Mouse (Mus musculus): Measurements from ENCODE around the gene Agk. TPM values are rescaled to one million over a fixed set of nuclear protein-coding genes. Genes with fewer than 3 reads are reported as not detected.

Agk gene
- polyA plus RNA-seq, 1 experiment, result 10.3 TPM

DNA sequence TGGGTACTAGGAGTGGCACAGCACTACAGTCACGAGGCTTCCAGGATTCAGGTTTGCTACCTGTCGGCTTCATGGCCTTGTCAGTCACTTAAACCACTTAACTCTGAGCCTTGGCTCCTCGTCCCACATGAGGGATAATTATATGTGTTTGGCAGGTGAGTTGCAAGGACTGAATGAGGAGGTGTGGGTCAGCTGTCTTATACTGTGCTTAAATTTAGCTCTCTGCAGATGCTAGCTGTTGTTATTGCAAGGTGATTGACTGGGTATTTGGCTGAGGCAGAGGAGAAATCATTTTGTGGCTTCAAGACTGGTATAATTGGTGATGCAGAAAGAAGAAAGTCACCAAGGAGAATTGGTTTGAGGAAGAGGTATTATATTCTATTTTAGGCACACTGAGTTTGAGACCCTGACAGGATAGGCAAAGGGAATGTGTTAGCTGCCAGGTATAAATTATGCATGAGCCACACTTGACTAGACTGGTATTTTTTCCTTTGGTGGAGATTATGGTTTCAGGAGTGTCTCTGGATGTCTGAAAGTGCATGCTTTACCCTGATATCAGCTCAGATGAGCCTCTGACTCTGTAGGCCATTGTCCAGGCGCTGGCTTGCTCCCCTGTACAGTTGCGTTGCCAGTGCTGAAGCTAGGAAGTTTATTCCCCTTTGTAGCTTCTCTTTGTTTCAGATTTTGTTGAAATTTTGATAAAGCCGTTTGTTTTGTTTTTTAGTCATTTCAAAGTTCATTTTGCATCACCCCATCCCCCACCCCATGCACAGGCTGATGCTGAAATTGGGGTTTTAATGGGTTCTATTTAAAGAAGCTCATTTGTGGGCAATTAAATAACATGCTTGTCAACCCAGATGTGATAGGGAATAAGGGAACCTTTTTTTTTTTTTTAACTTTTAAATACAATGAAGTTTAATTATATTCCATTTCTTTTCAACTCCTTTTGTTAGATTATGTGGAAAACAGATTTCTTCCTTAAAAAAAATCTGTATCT is 12.1 kb downstream of the Agk start:
- H3K36me3 ChIP-seq (ENCODE audit: control insufficient read depth, insufficient read depth, low read length), result peaks cover 1% of the 10 kb centered on the region; the same call in 1 of the 2 replicates
- no peak overlapping the region for H3K27ac ChIP-seq (ENCODE audit: control insufficient read depth, insufficient read depth, low read depth, low read length)
- no peak for TF ChIP-seq CTCF (IDR thresholded peaks at IDR 0.05; ENCODE audit: control insufficient read depth, insufficient read depth, insufficient replicate concordance, low read depth, low read length)
- TF ChIP-seq POLR2A (IDR thresholded peaks at IDR 0.05; ENCODE audit: control insufficient read depth, low read depth, low read length), result no peak

GRCm38 (mm10) chr6:40346959-40347771 is 22.2 kb downstream of the Agk start:
- Histone ChIP-seq H3K4me3 (ENCODE audit: control insufficient read depth, low read depth, low read length) (no peak overlapping the region), H3K27ac (ENCODE audit: control insufficient read depth, insufficient read depth, low read depth, low read length) (no peak overlapping the region), H3K4me1 (ENCODE audit: control insufficient read depth, insufficient read depth, low read length) (no peaks in the 10 kb centered on the region), H3K27me3 (ENCODE audit: control insufficient read depth, insufficient read depth, low read length) (no peaks in the 10 kb centered on the region), H3K36me3 (ENCODE audit: control insufficient read depth, insufficient read depth, low read length) (no peaks in the 10 kb centered on the region)
- TF ChIP-seq CTCF (IDR thresholded peaks at IDR 0.05; ENCODE audit: control insufficient read depth, insufficient read depth, insufficient replicate concordance, low read depth, low read length) (no peak), POLR2A (IDR thresholded peaks at IDR 0.05; ENCODE audit: control insufficient read depth, low read depth, low read length) (no peak)

More for the DNA sequence above, 12.1 kb downstream of the Agk start:
- Histone ChIP-seq H3K4me3 (ENCODE audit: control insufficient read depth, low read depth, low read length) (no peak overlapping the region), H3K27me3 (ENCODE audit: control insufficient read depth, insufficient read depth, low read length) (no peaks in the 10 kb centered on the region), H3K4me1 (ENCODE audit: control insufficient read depth, insufficient read depth, low read length) (no peaks in the 10 kb centered on the region)

- no peak overlapping the region for H3K27ac ChIP-seq (ENCODE audit: control insufficient read depth, insufficient read depth, low read depth, low read length)
- H3K27me3 ChIP-seq (ENCODE audit: control insufficient read depth, insufficient read depth, low read length), result no peaks in the 10 kb centered on the region
- H3K4me1 ChIP-seq (ENCODE audit: control insufficient read depth, insufficient read depth, low read length), result no peaks in the 10 kb centered on the region
- H3K36me3 ChIP-seq (ENCODE audit: control insufficient read depth, insufficient read depth, low read length), result no peaks in the 10 kb centered on the region
- no peak overlapping the region for H3K4me3 ChIP-seq (ENCODE audit: control insufficient read depth, low read depth, low read length)
- TF ChIP-seq POLR2A (IDR thresholded peaks at IDR 0.05; ENCODE audit: control insufficient read depth, low read depth, low read length) (no peak), CTCF (IDR thresholded peaks at IDR 0.05; ENCODE audit: control insufficient read depth, insufficient read depth, insufficient replicate concordance, low read depth, low read length) (no peak)
These were observed 22.8 kb downstream of the Agk start for GRCm38 (mm10) chr6:40347772-40348111.

DNA sequence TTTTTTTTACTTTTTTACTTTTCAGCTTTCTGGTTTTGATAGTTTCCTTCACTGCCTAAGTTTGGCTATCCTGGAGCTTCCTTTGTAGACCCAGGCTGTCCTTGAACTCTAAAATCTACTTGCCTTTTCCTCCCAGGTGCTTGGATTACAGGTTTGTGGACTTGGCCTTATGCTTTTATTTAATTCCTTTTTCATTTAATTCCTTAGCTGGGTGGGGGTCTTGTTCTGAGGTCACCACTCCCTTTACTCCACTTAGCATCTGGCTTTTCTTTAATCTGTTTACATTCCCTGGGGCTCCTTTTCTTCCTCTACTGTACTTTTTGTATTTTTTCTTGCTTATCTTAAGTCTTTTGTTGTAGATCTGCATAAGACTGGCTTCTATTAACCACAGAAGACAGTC is 25.1 kb downstream of the Agk start:
- Histone ChIP-seq H3K36me3 (ENCODE audit: control insufficient read depth, insufficient read depth, low read length) (no peaks in the 10 kb centered on the region), H3K27ac (ENCODE audit: control insufficient read depth, insufficient read depth, low read depth, low read length) (no peak overlapping the region), H3K4me3 (ENCODE audit: control insufficient read depth, low read depth, low read length) (no peak overlapping the region), H3K4me1 (ENCODE audit: control insufficient read depth, insufficient read depth, low read length) (no peaks in the 10 kb centered on the region), H3K27me3 (ENCODE audit: control insufficient read depth, insufficient read depth, low read length) (no peaks in the 10 kb centered on the region)
- TF ChIP-seq POLR2A (IDR thresholded peaks at IDR 0.05; ENCODE audit: control insufficient read depth, low read depth, low read length) (no peak), CTCF (IDR thresholded peaks at IDR 0.05; ENCODE audit: control insufficient read depth, insufficient read depth, insufficient replicate concordance, low read depth, low read length) (no peak)

GRCm38 (mm10) chr6:40350856-40351255 is 25.9 kb downstream of the Agk start:
- Histone ChIP-seq H3K4me3 (ENCODE audit: control insufficient read depth, low read depth, low read length) (no peak overlapping the region), H3K36me3 (ENCODE audit: control insufficient read depth, insufficient read depth, low read length) (no peaks in the 10 kb centered on the region), H3K27me3 (ENCODE audit: control insufficient read depth, insufficient read depth, low read length) (no peaks in the 10 kb centered on the region), H3K27ac (ENCODE audit: control insufficient read depth, insufficient read depth, low read depth, low read length) (no peak overlapping the region), H3K4me1 (ENCODE audit: control insufficient read depth, insufficient read depth, low read length) (no peaks in the 10 kb centered on the region)
- TF ChIP-seq CTCF (IDR thresholded peaks at IDR 0.05; ENCODE audit: control insufficient read depth, insufficient read depth, insufficient replicate concordance, low read depth, low read length) (no peak), POLR2A (IDR thresholded peaks at IDR 0.05; ENCODE audit: control insufficient read depth, low read depth, low read length) (no peak)

GRCm38 (mm10) chr6:40353360-40353759 is 28.4 kb downstream of the Agk start:
- TF ChIP-seq POLR2A (IDR thresholded peaks at IDR 0.05; ENCODE audit: control insufficient read depth, low read depth, low read length) (no peak), CTCF (IDR thresholded peaks at IDR 0.05; ENCODE audit: control insufficient read depth, insufficient read depth, insufficient replicate concordance, low read depth, low read length) (0 out of 2 replicates have a peak, but pooled peaks have one; percentile 5)
- Histone ChIP-seq H3K27ac (ENCODE audit: control insufficient read depth, insufficient read depth, low read depth, low read length) (no peak overlapping the region), H3K4me1 (ENCODE audit: control insufficient read depth, insufficient read depth, low read length) (no peaks in the 10 kb centered on the region), H3K4me3 (ENCODE audit: control insufficient read depth, low read depth, low read length) (no peak overlapping the region), H3K36me3 (ENCODE audit: control insufficient read depth, insufficient read depth, low read length) (no peaks in the 10 kb centered on the region; the same call in 1 of the 2 replicates), H3K27me3 (ENCODE audit: control insufficient read depth, insufficient read depth, low read length) (no peaks in the 10 kb centered on the region)

DNA sequence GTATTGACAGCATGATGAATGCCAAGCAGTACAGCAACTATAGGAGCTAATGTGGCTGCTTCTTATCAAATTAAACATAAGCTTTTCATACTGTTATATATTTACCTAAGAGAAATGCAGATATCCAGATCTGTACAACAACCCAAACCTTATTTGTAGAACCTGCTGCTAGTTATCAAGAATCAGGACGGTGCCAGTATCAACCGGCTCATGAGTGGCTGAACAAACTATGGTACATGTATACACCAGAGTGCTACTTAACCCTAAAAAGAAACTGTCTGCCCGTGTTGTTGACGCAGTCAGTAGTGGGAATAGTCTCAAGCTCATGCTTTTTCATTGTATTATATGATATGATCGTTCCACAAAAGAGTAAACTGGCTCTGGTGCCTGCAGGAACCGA is 46.1 kb downstream of the Agk start:
- Histone ChIP-seq H3K4me1 (ENCODE audit: control insufficient read depth, insufficient read depth, low read length) (no peaks in the 10 kb centered on the region), H3K36me3 (ENCODE audit: control insufficient read depth, insufficient read depth, low read length) (no peaks in the 10 kb centered on the region), H3K4me3 (ENCODE audit: control insufficient read depth, low read depth, low read length) (no peak overlapping the region), H3K27ac (ENCODE audit: control insufficient read depth, insufficient read depth, low read depth, low read length) (no peak overlapping the region), H3K27me3 (ENCODE audit: control insufficient read depth, insufficient read depth, low read length) (no peaks in the 10 kb centered on the region)
- no peak for TF ChIP-seq POLR2A (IDR thresholded peaks at IDR 0.05; ENCODE audit: control insufficient read depth, low read depth, low read length)
- TF ChIP-seq CTCF (IDR thresholded peaks at IDR 0.05; ENCODE audit: control insufficient read depth, insufficient read depth, insufficient replicate concordance, low read depth, low read length), result no peak
